26 mouse cellular contexts compared by ENCODE assay signal in genomic region chr14:38152843-38153242, GRCm38 (mm10).
"Had no signal": no experiment of that assay in that cellular context is flagged by ENCODE, and none has a peak within 500 bp of the region (broad histone marks: within the 10 kb centered on the region; RNA-seq: fewer than 3 reads in every experiment).

No protein-coding gene starts in this region.

- H3K27ac ChIP-seq: heart, adult 2 months; heart, embryonic 13.5 days; heart, embryonic 15.5 days; hindbrain, embryonic 13.5 days; hindbrain, embryonic 15.5 days; hindbrain, postnatal 0 days; kidney, embryonic 15.5 days; kidney, postnatal 0 days; left cerebral cortex, adult 2 months; limb, embryonic 10.5 days; limb, embryonic 12.5 days; liver, embryonic 13.5 days; liver, embryonic 15.5 days had no signal

- DNase-seq: forebrain, postnatal 0 days; gastrocnemius, postnatal 10 days; gastrocnemius, postnatal 36 days; heart, adult 11 months; heart, adult 2 months; heart, postnatal 14 days; heart, postnatal 36 days; kidney, adult 11 months; kidney, adult 2 months; kidney, adult 9 months; kidney, postnatal 25 days; kidney, postnatal 4 days; liver; liver, embryonic 13.5 days; liver, postnatal 0 days had no signal

- H3K4me3 ChIP-seq: heart, adult 2 months; heart, embryonic 13.5 days; heart, embryonic 15.5 days; hindbrain, embryonic 13.5 days; hindbrain, embryonic 15.5 days; kidney, embryonic 15.5 days; left cerebral cortex, adult 2 months; limb, embryonic 10.5 days; limb, embryonic 12.5 days; liver, embryonic 13.5 days; liver, embryonic 15.5 days had no signal
